Mouse (Mus musculus) hindbrain, embryonic 11.5 days (tissue): ENCODE data around the gene Gm9999. TPM values are rescaled to one million over a fixed set of nuclear protein-coding genes. Genes with fewer than 3 reads are reported as not detected.

Source experiments
- ATAC-seq: fragments of 200-750 bp; cut with Nextera tagmentation; 2 replicates; pipeline ENCODE4 v1.8.0; 2017; ENCODE audit warnings: mild to moderate bottlenecking, moderate TSS enrichment, moderate library complexity; ENCODE audit not compliant: low FRiP score
- DNase-seq: peaks from one replicate; pipeline ENCODE4 v3.0.0-alpha.2; 2015; ENCODE audit warnings: low spot score
- H3K27ac ChIP-seq: fragments of 300-500 bp; sonication (generic); 2 replicates; pipeline ENCODE4 v1.5.1; 2014; ENCODE audit warnings: mild to moderate bottlenecking, low read depth, low read length
- H3K27me3 ChIP-seq: fragments of 300-500 bp; sonication (generic); 2 replicates; pipeline ENCODE4 v1.6.1; 2014; ENCODE audit warnings: mild to moderate bottlenecking, low read length, moderate library complexity, mixed read lengths; ENCODE audit not compliant: control insufficient read depth, insufficient read depth
- H3K36me3 ChIP-seq: fragments of 300-500 bp; sonication (generic); 2 replicates; pipeline ENCODE4 v1.6.1; 2014; ENCODE audit warnings: mild to moderate bottlenecking, low read length, moderate library complexity, mixed read lengths; ENCODE audit not compliant: control insufficient read depth, insufficient read depth
- H3K4me1 ChIP-seq: fragments of 300-500 bp; sonication (generic); replicated peaks from 2 replicates; pipeline ENCODE4 v1.6.1; 2014; ENCODE audit warnings: low read length, mixed read lengths; ENCODE audit not compliant: control insufficient read depth, insufficient read depth
- H3K4me2 ChIP-seq: fragments of 300-500 bp; sonication (generic); replicated peaks from 2 replicates; pipeline ENCODE4 v1.6.1; 2014; ENCODE audit warnings: mild to moderate bottlenecking, low read depth, low read length
- H3K4me3 ChIP-seq: fragments of 300-500 bp; sonication (generic); 2 replicates; pipeline ENCODE4 v1.5.1; 2014; ENCODE audit warnings: low read depth, low read length
- H3K9ac ChIP-seq: fragments of 300-500 bp; sonication (generic); 2 replicates; pipeline ENCODE4 v1.6.1; 2014; ENCODE audit warnings: low read depth, low read length
- H3K9me3 ChIP-seq: fragments of 300-500 bp; sonication (generic); 2 replicates; pipeline ENCODE4 v1.6.1; 2016; ENCODE audit warnings: low read length; ENCODE audit not compliant: control insufficient read depth
- WGBS: fragments of 180-500 bp; shearing (Covaris S2); extraction: QIAGEN DNeasy Blood & Tissue Kit; methylation state at CpG from one replicate; pipeline ENCODE4 v1.1.7; 2014; 5-methylcytosine and 5-hydroxymethylcytosine counted together
- polyA plus RNA-seq: library from polyadenylated mRNA; unstranded; fragments of >200 nt; fragmentation: Nextera tagmentation; extraction: Ambion mirVana; gene quantifications from 2 replicates; pipeline ENCODE4 v1.2.1, GENCODE M21; 2014

Gene Gm9999
- polyA plus RNA-seq, 1 experiment from 2014 or later = not detected

DNA sequence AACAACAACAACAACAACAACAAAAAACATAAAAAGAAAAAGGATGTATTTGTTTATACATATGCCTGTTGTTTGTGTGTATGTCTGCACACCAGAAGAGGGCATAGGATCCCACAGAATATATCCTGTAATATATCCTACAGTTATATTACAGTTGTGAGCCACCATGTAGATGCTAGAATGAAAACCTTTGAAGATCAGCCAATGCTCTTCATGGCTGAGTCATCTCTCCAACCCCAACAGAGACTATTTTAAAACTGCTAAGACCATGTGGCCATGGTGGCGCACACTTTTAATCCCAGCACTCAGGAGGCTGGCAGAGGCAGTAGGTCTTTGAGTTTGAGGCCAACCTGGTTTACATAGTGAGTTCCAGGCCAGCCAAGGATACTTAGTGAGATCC, 44.1 kb downstream of the Gm9999 start:
- H3K27ac ChIP-seq = no peak overlapping the region
- H3K9me3 ChIP-seq = no peaks in the 10 kb centered on the region
- no peaks in the 10 kb centered on the region for H3K27me3 ChIP-seq
- no peak for DNase-seq
- no peak for ATAC-seq
- H3K36me3 ChIP-seq = no peaks in the 10 kb centered on the region
- WGBS = 89% methylated on average over 1 of the region's 1 CpGs
- no peaks in the 10 kb centered on the region for H3K4me1 ChIP-seq
- no peak overlapping the region for H3K4me2 ChIP-seq
- no peak overlapping the region for H3K4me3 ChIP-seq
- H3K9ac ChIP-seq = no peak overlapping the region

DNA sequence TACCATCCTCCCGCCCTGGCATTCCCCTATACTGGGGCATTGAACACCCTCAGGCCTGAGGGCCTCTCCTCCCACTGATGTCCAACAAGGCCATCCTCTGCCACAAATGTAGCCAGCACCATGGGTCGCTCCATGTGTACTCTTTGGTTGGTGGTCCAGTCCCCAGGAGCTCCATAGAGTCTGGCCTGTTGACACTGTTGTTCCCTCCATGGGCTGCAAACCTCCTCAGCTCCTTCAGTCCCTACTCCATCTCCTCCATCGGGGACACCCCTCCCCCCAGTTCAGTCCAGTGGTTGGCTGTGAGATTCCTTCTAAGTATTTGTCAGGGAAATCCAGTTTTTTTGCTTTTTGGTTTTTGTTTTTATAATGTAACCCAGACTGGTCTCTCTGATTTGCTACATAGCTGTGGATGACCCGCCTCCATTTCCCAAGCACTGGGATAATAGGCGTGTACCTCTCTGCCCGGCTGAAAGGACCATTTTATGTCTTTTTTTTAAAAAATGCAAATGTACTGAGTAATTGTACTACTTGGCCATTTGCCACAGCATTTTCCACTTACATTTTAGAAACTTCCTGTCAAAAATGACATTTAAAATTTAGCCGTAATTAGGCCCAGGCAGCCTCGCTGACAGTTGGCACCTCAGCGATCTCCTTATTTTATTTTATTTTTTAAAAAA, 47.3 kb downstream of the Gm9999 start:
- no peaks in the 10 kb centered on the region for H3K27me3 ChIP-seq
- H3K4me3 ChIP-seq = no peak overlapping the region
- 83% methylated on average over 9 of the region's 9 CpGs for WGBS
- no peak overlapping the region for H3K27ac ChIP-seq
- ATAC-seq (no peak), DNase-seq (no peak)
- no peaks in the 10 kb centered on the region for H3K36me3 ChIP-seq
- H3K4me1 ChIP-seq = no peaks in the 10 kb centered on the region
- H3K4me2 ChIP-seq = no peak overlapping the region
- H3K9ac ChIP-seq = no peak overlapping the region
- no peaks in the 10 kb centered on the region for H3K9me3 ChIP-seq

- 77% methylated on average over 4 of the region's 4 CpGs for WGBS
- Histone ChIP-seq H3K4me2 (no peak overlapping the region), H3K27ac (no peak overlapping the region), H3K27me3 (no peaks in the 10 kb centered on the region), H3K4me1 (no peaks in the 10 kb centered on the region), H3K36me3 (no peaks in the 10 kb centered on the region), H3K4me3 (no peak overlapping the region), H3K9ac (no peak overlapping the region), H3K9me3 (no peaks in the 10 kb centered on the region)
- no peak for DNase-seq
- ATAC-seq = no peak
Observed at GRCm38 (mm10) chr7:47031371-47031770, 48.0 kb downstream of the Gm9999 start.

DNA sequence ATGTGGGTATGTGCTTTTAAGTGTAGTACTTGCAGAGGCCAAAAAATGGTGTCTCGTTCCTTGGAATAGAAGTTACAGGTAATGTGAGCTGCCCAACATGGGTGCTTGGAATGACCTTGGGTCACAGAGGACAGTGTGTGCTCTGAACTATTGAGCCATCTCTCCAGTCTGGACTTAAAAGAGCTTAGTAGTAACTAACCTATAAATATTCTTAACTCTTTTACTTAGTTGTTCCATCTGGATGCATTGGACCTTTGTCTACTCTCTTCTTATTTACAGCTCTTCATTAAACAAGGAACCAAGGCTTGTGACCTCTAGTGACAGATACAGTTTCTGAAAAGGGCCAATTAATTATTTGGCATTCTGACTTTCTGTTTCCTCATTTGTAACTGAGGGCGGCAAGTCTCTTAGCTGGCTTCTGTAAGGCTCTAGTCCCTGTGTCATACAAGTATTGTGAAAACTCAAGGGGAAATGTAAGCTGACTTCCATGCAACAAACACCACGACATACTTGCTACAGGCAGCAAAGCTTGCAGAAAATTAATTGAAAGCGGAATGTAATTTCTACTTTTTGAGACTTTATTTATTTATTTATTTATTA, 51.5 kb downstream of the Gm9999 start:
- Histone ChIP-seq H3K9ac (no peak overlapping the region), H3K27ac (no peak overlapping the region), H3K4me3 (no peak overlapping the region), H3K4me1 (no peaks in the 10 kb centered on the region), H3K4me2 (no peak overlapping the region), H3K9me3 (no peaks in the 10 kb centered on the region), H3K36me3 (no peaks in the 10 kb centered on the region), H3K27me3 (no peaks in the 10 kb centered on the region)
- ATAC-seq = no peak
- 89% methylated on average over 4 of the region's 4 CpGs for WGBS
- no peak for DNase-seq

DNA sequence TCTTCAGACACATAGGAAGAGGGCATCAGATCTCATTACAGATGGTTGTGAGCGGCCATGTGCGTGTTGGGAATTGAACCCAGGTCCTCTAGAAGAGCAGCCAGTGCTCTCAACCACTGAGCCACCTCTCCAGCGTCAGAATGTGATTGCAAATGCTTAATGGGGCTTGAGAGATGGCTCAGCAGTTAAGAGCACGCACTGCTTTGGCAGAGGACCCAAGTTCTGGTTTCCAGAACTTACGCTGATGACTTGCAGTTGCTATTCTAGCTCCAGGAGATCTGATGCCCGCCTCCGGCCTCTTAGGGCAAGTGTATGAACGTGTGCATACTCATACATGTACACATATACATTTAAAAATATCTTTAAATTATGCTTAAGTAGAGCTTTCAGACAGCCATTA, 52.0 kb downstream of the Gm9999 start:
- Histone ChIP-seq H3K4me1 (no peaks in the 10 kb centered on the region), H3K27me3 (no peaks in the 10 kb centered on the region), H3K9me3 (no peaks in the 10 kb centered on the region), H3K9ac (no peak overlapping the region), H3K27ac (no peak overlapping the region), H3K4me2 (no peak overlapping the region), H3K4me3 (no peak overlapping the region), H3K36me3 (no peaks in the 10 kb centered on the region)
- 83% methylated on average over 8 of the region's 8 CpGs for WGBS
- ATAC-seq (no peak), DNase-seq (no peak)

Other genes with a start within 250 kb of the Gm9999 start
- gene Saa1, start 240.6 kb upstream of the Gm9999 start, polyA plus RNA-seq = not detected in 2 replicates
- 0.31 and 0.43 TPM in 2 replicates for gene Saa2, start 231.8 kb upstream of the Gm9999 start, polyA plus RNA-seq
- 17.4 and 26.1 TPM in 2 replicates for gene Hps5, start 187.5 kb upstream of the Gm9999 start, polyA plus RNA-seq
- gene Gtf2h1, start 187.5 kb upstream of the Gm9999 start, polyA plus RNA-seq = 53.5 and 58.0 TPM in 2 replicates
- 1,356 and 1,601 TPM in 2 replicates for gene Ldha, start 142.1 kb upstream of the Gm9999 start, polyA plus RNA-seq
- gene Ldhc, start 122.4 kb upstream of the Gm9999 start, polyA plus RNA-seq = not detected in 2 replicates
- gene Tsg101, start 63.6 kb upstream of the Gm9999 start, polyA plus RNA-seq = 372 and 380 TPM in 2 replicates
- 11.3 and 13.1 TPM in 2 replicates for gene Uevld, start 25.1 kb upstream of the Gm9999 start, polyA plus RNA-seq
- gene Spty2d1, start 24.8 kb downstream of the Gm9999 start, polyA plus RNA-seq = 12.0 and 12.3 TPM in 2 replicates
- 8.7 and 10.4 TPM in 2 replicates for gene Tmem86a, start 67.0 kb downstream of the Gm9999 start, polyA plus RNA-seq
- gene Ptpn5, start 150.1 kb downstream of the Gm9999 start, polyA plus RNA-seq = 27.9 and 28.2 TPM in 2 replicates
- gene Mrgpra6, start 221.3 kb downstream of the Gm9999 start, polyA plus RNA-seq = not detected in 2 replicates